Mouse (Mus musculus): ENCODE results near the gene Gm32687.
A peak's percentile ranks its signal among the peaks of the same experiment; 100 is the strongest.
"Not testable (repeated sequence)": the region's sequence is repeated elsewhere in the genome, so short reads cannot be mapped to it uniquely, and the experiment has no call there.

Gm32687 gene

GRCm38 (mm10) chr10:81863409-81864407, at the start of gene Gm32687:
Gene Gm32687, plus strand, starts transcription at chr10:81863934.
- DNase-seq (ENCODE audit: low spot score in 2 of 2): peak in 1 of 2 experiments; percentile 0

- DNase-seq (ENCODE audit: low spot score in 2 of 2): not testable (repeated sequence)
Measured at GRCm38 (mm10) chr10:81846219-81846618, 17.5 kb upstream of the Gm32687 start.

DNA sequence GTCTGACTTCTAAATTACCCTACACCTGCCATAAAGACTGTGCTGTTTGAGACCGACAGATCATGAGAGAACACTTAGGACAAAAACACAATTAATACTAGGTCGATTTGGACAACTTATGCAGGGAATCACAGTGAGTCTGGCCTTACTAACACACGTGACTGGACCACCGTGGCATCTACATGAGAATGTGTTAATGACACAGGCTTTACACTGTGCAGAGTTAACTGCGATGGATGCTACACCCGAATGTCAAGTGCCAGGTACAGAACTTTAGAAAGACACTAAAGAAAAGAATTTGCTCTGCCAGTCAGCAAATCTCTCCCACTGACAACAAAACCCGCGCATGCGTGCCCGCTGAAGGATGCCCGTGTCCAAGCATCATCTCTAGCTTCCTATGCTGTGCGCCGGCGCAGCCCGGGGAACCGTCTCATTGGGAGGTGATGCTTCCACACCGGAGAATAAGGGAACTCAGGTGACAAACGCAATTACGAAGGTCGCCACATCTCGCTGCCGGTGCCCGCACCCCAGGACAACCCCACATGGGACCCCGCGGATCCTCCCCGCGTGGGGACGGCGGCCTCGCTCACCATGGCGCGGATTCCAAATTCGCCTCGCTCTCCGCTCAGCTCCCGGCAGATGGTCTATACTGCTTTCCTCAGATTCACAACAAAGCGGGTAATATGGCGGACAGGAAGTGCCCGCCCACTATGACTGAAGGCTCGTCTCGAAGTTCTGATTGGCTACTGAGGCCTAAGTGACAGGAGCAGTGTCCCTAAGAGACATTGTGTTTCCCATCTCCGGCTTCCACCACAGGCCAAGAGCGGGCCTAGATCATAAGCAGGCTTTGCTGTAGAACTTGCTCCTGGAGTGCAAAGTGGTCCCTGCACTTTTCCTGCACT, 66.4 kb downstream of the Gm32687 start, which contains the start of gene Zfp781:
Gene Zfp781 (minus strand): TSS at position 639 of the 902 bp plus-strand sequence.
- DNase-seq (ENCODE audit: low spot score in 2 of 2): not testable (repeated sequence)
